Mouse (Mus musculus) megakaryocyte progenitor cell, adult 5-6 weeks (primary cell): Measurements from ENCODE around the gene Memo1. TPM values are rescaled to one million over a fixed set of nuclear protein-coding genes. Genes with fewer than 3 reads are reported as not detected.
"Not testable (repeated sequence)": the region's sequence is repeated elsewhere in the genome, so short reads cannot be mapped to it uniquely, and the experiment has no call there.

Experiments used
- ATAC-seq: replicated peaks from 2 replicates; pipeline ENCODE4 v1.8.0; 2016; ENCODE audit warnings: mild to moderate bottlenecking, moderate TSS enrichment, inconsistent platforms; ENCODE audit not compliant: poor library complexity
- total RNA-seq, 2 experiments: library from RNA; stranded (forward) in 1 of 2; stranded (reverse) in 1 of 2; fragments of 157-497, 149-512 nt in 1 of 2; fragments of 200-1000 nt in 1 of 2; gene quantifications; 2 replicates each; pipeline versions ENCODE4 v1.2.3 to v1.2.4; 2015 to 2017

The Memo1 gene
- total RNA-seq, 2 experiments from 2014 or later = 85.1 to 99.8 TPM

- no peak for ATAC-seq
Measured at GRCm38 (mm10) chr17:74265156-74265505, 30.2 kb downstream of the Memo1 start.

- ATAC-seq = no peak
Measured at GRCm38 (mm10) chr17:74264333-74265155, 30.8 kb downstream of the Memo1 start.

- peak; percentile 25; the same call in 1 of the 2 replicates for ATAC-seq
Measured at GRCm38 (mm10) chr17:74262415-74262814, 32.9 kb downstream of the Memo1 start.

- ATAC-seq = peak; percentile 73
Measured at GRCm38 (mm10) chr17:74245284-74245683, 50.0 kb downstream of the Memo1 start.

- no peak for ATAC-seq
Measured at GRCm38 (mm10) chr17:74242788-74243187, 52.5 kb downstream of the Memo1 start.

GRCm38 (mm10) chr17:74240322-74240721 lies 55.0 kb downstream of the Memo1 start:
- ATAC-seq = no peak

GRCm38 (mm10) chr17:74228131-74228759 lies 67.1 kb downstream of the Memo1 start:
- ATAC-seq = peak; percentile 54; the same call in 1 of the 2 replicates

- no peak for ATAC-seq
Measured at GRCm38 (mm10) chr17:74217304-74217703, 78.0 kb downstream of the Memo1 start.

GRCm38 (mm10) chr17:74212831-74213524 lies 82.3 kb downstream of the Memo1 start:
- ATAC-seq = not testable (repeated sequence)

GRCm38 (mm10) chr17:74209143-74209908 lies 86.0 kb downstream of the Memo1 start:
- no peak for ATAC-seq

GRCm38 (mm10) chr17:74195943-74196342 lies 99.4 kb downstream of the Memo1 start:
- peak; percentile 84 for ATAC-seq

- ATAC-seq = peak; percentile 54
Measured at GRCm38 (mm10) chr17:74194755-74195154, 100.6 kb downstream of the Memo1 start.

- peak; percentile 37; the same call in 1 of the 2 replicates for ATAC-seq
Measured at GRCm38 (mm10) chr17:74193463-74193862, 101.9 kb downstream of the Memo1 start.

GRCm38 (mm10) chr17:74191446-74191845 lies 103.9 kb downstream of the Memo1 start:
- no peak for ATAC-seq

GRCm38 (mm10) chr17:74186197-74186596 lies 109.1 kb downstream of the Memo1 start:
- ATAC-seq = peak; percentile 83

GRCm38 (mm10) chr17:74184739-74185138 lies 110.6 kb downstream of the Memo1 start:
- no peak for ATAC-seq

GRCm38 (mm10) chr17:74180889-74181288 lies 114.4 kb downstream of the Memo1 start:
- 0 out of 2 replicates have a peak, but pooled peaks have one; percentile 28 for ATAC-seq

GRCm38 (mm10) chr17:74179640-74180039 lies 115.7 kb downstream of the Memo1 start:
- ATAC-seq = peak; percentile 84

GRCm38 (mm10) chr17:74173726-74174125 lies 121.6 kb downstream of the Memo1 start:
- ATAC-seq = no peak

GRCm38 (mm10) chr17:74172834-74173233 lies 122.5 kb downstream of the Memo1 start:
- no peak for ATAC-seq

- ATAC-seq = peak; percentile 100
Measured at GRCm38 (mm10) chr17:74159443-74159894, 135.9 kb downstream of the Memo1 start.
